Mouse (Mus musculus) MEL (cell line): ENCODE results near the gene Itga10.
A peak's percentile ranks its signal among the peaks of the same experiment; 100 is the strongest.
"Not testable (repeated sequence)": the region's sequence is repeated elsewhere in the genome, so short reads cannot be mapped to it uniquely, and the experiment has no call there.

Experiments used
- CTCF ChIP-seq, 3 experiments: IDR thresholded peaks in 2 of 3; conservative IDR thresholded peaks in 1 of 3; 2 replicates each; pipeline ENCODE4 v1.5.1; 2011 to 2012; ENCODE audit warnings: low read length in 3 of 3, low read depth in 2 of 3, mild to moderate bottlenecking in 2 of 3, improper control_type of control experiment in 1 of 3, inconsistent platforms in 1 of 3, mixed read lengths in 1 of 3, moderate library complexity in 1 of 3; ENCODE audit not compliant: control insufficient read depth in 1 of 3, insufficient read depth in 1 of 3, poor library complexity in 1 of 3, severe bottlenecking in 1 of 3
- E2F4 ChIP-seq: IDR thresholded peaks from 2 replicates; pipeline ENCODE4 v1.6.1; 2011; ENCODE audit warnings: low read depth, low read length, improper control_type of control experiment, borderline replicate concordance
- EP300 ChIP-seq, 2 experiments: IDR thresholded peaks; 2 replicates each; pipeline ENCODE4 v1.6.1; 2011; ENCODE audit warnings: improper control_type of control experiment in 2 of 2, low read length in 2 of 2, low read depth in 1 of 2, mild to moderate bottlenecking in 1 of 2
- HCFC1 ChIP-seq: IDR thresholded peaks from 2 replicates; pipeline ENCODE4 v1.6.1; 2012; ENCODE audit warnings: low read depth, mild to moderate bottlenecking, inconsistent platforms, low read length, improper control_type of control experiment, moderate library complexity
- MAFK ChIP-seq: IDR thresholded peaks from 2 replicates; pipeline ENCODE4 v1.6.1; 2011; ENCODE audit warnings: low read depth, mild to moderate bottlenecking, low read length, improper control_type of control experiment, borderline replicate concordance
- MAZ ChIP-seq: IDR thresholded peaks from 2 replicates; pipeline ENCODE4 v1.6.1; 2012; ENCODE audit warnings: low read depth, mild to moderate bottlenecking, inconsistent platforms, low read length, improper control_type of control experiment
- MEF2A ChIP-seq: IDR thresholded peaks from 2 replicates; pipeline ENCODE4 v1.6.1; 2014; ENCODE audit warnings: low read depth, mild to moderate bottlenecking, inconsistent platforms, low read length, improper control_type of control experiment; ENCODE audit not compliant: poor library complexity, insufficient replicate concordance, severe bottlenecking; ENCODE audit errors: extremely low read depth
- MYC ChIP-seq: IDR thresholded peaks from 2 replicates; pipeline ENCODE4 v1.6.1; 2011; ENCODE audit warnings: low read depth, mild to moderate bottlenecking, low read length, improper control_type of control experiment, moderate library complexity
- POLR2A ChIP-seq, 2 experiments: IDR thresholded peaks; 2 replicates each; pipeline ENCODE4 v1.6.1; 2011 to 2012; ENCODE audit warnings: low read length in 2 of 2, mild to moderate bottlenecking in 2 of 2, control low read depth in 1 of 2, improper control_type of control experiment in 1 of 2, low read depth in 1 of 2, moderate library complexity in 1 of 2; ENCODE audit not compliant: control insufficient read depth in 1 of 2, insufficient read depth in 1 of 2, poor library complexity in 1 of 2
- POLR2AphosphoS2 ChIP-seq: IDR thresholded peaks from 2 replicates; pipeline ENCODE4 v1.6.1; 2011; ENCODE audit warnings: low read length, improper control_type of control experiment
- RAD21 ChIP-seq: IDR thresholded peaks from 2 replicates; pipeline ENCODE4 v1.6.1; 2011; ENCODE audit warnings: mild to moderate bottlenecking, low read depth, low read length, improper control_type of control experiment
- USF2 ChIP-seq, 2 experiments: IDR thresholded peaks; 2 replicates each; pipeline ENCODE4 v1.6.1; 2011 to 2012; ENCODE audit warnings: improper control_type of control experiment in 2 of 2, low read length in 2 of 2, borderline replicate concordance in 1 of 2, inconsistent platforms in 1 of 2, low read depth in 1 of 2, mild to moderate bottlenecking in 1 of 2; ENCODE audit not compliant: insufficient read depth in 1 of 2
- ZKSCAN1 ChIP-seq: IDR thresholded peaks from 2 replicates; pipeline ENCODE4 v1.6.1; 2012; ENCODE audit warnings: low read depth, mild to moderate bottlenecking, inconsistent platforms, low read length, improper control_type of control experiment, moderate library complexity
- ZNF384 ChIP-seq: IDR thresholded peaks from 2 replicates; pipeline ENCODE4 v1.6.1; 2012; ENCODE audit warnings: low read depth, mild to moderate bottlenecking, inconsistent platforms, low read length, improper control_type of control experiment

DNA sequence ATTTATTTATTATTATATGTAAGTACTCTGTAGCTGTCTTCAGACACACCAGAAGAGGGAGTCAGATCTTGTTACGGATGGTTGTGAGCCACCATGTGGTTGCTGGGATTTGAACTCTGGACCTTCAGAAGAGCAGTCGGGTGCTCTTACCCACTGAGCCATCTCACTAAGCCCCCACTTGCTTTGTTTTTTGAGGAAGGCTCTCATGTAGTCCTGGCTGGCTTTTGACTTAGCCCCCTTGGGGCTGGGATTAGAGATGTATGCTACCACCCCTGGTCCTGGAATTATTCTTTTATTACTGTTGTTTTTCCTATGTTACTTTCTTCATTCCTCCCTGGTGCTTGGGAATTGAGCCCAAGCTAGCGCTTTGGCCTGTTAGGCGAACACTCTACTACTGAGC is 39.4 kb upstream of the Itga10 start:
- not testable (repeated sequence) for TF ChIP-seq E2F4; CTCF (IDR thresholded peaks at IDR 0.05 in 2 of 3, conservative IDR thresholded peaks at IDR 0.05 in 1 of 3; ENCODE audit: control insufficient read depth in 1 of 3, insufficient read depth in 1 of 3, low read depth in 2 of 3, low read length in 3 of 3, poor library complexity in 1 of 3, severe bottlenecking in 1 of 3); USF2 (IDR thresholded peaks at IDR 0.05; ENCODE audit: borderline replicate concordance in 1 of 2, insufficient read depth in 1 of 2, low read depth in 1 of 2, low read length in 2 of 2); MYC; ZNF384; EP300 (IDR thresholded peaks at IDR 0.05; ENCODE audit: low read depth in 1 of 2, low read length in 2 of 2); MAZ; MEF2A; POLR2AphosphoS2; HCFC1; RAD21; ZKSCAN1; MAFK
- TF ChIP-seq POLR2A (IDR thresholded peaks at IDR 0.05; ENCODE audit: control insufficient read depth in 1 of 2, insufficient read depth in 1 of 2, low read depth in 1 of 2, low read length in 2 of 2, poor library complexity in 1 of 2) = 0 out of 4 replicates have a peak, but pooled peaks of 1 of the 2 experiments have one; percentile 18
